In genomic region chr10:63156919-63157318, GRCm38 (mm10) we compare ENCODE assay signal across 10 mouse cellular contexts. TPM values are rescaled to one million over a fixed set of nuclear protein-coding genes. Genes with fewer than 3 reads are reported as not detected.
A peak's percentile ranks its signal among the peaks of the same experiment; 100 is the strongest.
DNase-seq lines count a peak whose midpoint lies in the region; ATAC-seq and TF ChIP-seq lines count a peak whose summit lies in the region.
"Had no signal": no experiment of that assay in that cellular context is flagged by ENCODE, and none has a peak within 500 bp of the region (broad histone marks: within the 10 kb centered on the region; RNA-seq: fewer than 3 reads in every experiment).

No protein-coding gene starts in this region.

- no peaks in the 10 kb centered on the region for H3K36me3 ChIP-seq in lung, embryonic 14.5 days (ENCODE audit: insufficient read depth)
- no peaks in the 10 kb centered on the region for H3K36me3 ChIP-seq in hindbrain, embryonic 14.5 days (replicated peaks; ENCODE audit: control insufficient read depth, insufficient read depth)
- H3K36me3 ChIP-seq in forebrain, embryonic 13.5 days (ENCODE audit: poor library complexity, severe bottlenecking): no peaks in the 10 kb centered on the region
- H3K36me3 ChIP-seq: liver, embryonic 13.5 days had no signal

- H3K9ac ChIP-seq in lung, embryonic 14.5 days: no peak overlapping the region
- no peak overlapping the region for H3K9ac ChIP-seq in hindbrain, embryonic 14.5 days
- H3K9ac ChIP-seq in forebrain, embryonic 13.5 days: no peak overlapping the region
- H3K9ac ChIP-seq: liver, embryonic 13.5 days had no signal

- H3K4me2 ChIP-seq in lung, embryonic 14.5 days: no peak overlapping the region
- H3K4me2 ChIP-seq in hindbrain, embryonic 14.5 days (replicated peaks): no peak overlapping the region
- H3K4me2 ChIP-seq in forebrain, embryonic 13.5 days: no peak overlapping the region
- H3K4me2 ChIP-seq: liver, embryonic 13.5 days had no signal

- H3K4me3 ChIP-seq in gastrocnemius, adult 2 months: peak overlapping the region; percentile 9; the same call in 1 of the 2 replicates
- H3K4me3 ChIP-seq in lung, embryonic 14.5 days (ENCODE audit: low read depth, low read length): no peak overlapping the region
- no peak overlapping the region for H3K4me3 ChIP-seq in hindbrain, embryonic 14.5 days (replicated peaks; ENCODE audit: low read length)
- H3K4me3 ChIP-seq in forebrain, embryonic 13.5 days: no peak overlapping the region
- H3K4me3 ChIP-seq: liver, embryonic 13.5 days had no signal

- DNase-seq in adrenal gland, adult 8-10 months: peak; percentile 80
- peak; percentile 93 for DNase-seq in gastrocnemius, adult 2 months
- peak; percentile 52 for DNase-seq in lung, embryonic 14.5 days
- no peak for DNase-seq in hindbrain, embryonic 14.5 days (ENCODE audit: low spot score)
- DNase-seq in thymus, adult 18-20 months: no peak
- no peak for DNase-seq in MN1 (ENCODE audit: low spot score)
- DNase-seq: liver, embryonic 13.5 days had no signal

- intact Hi-C loops in gastrocnemius, adult 2 months (cut with DNase I): loop anchor here (5.0 kb wide), 2 partner anchors 40 to 130 kb away; no protein-coding TSS in a partner anchor

- H3K27me3 ChIP-seq in lung, embryonic 14.5 days (ENCODE audit: insufficient read depth, low read length): no peaks in the 10 kb centered on the region
- no peaks in the 10 kb centered on the region for H3K27me3 ChIP-seq in hindbrain, embryonic 14.5 days (ENCODE audit: control insufficient read depth, insufficient read depth, low read length)
- no peaks in the 10 kb centered on the region for H3K27me3 ChIP-seq in forebrain, embryonic 13.5 days
- H3K27me3 ChIP-seq: liver, embryonic 13.5 days had no signal

- no peaks in the 10 kb centered on the region for H3K9me3 ChIP-seq in lung, embryonic 14.5 days (ENCODE audit: low read depth, low read length)
- H3K9me3 ChIP-seq in hindbrain, embryonic 14.5 days (ENCODE audit: control insufficient read depth, low read length): no peaks in the 10 kb centered on the region
- H3K9me3 ChIP-seq in forebrain, embryonic 13.5 days (replicated peaks): no peaks in the 10 kb centered on the region
- H3K9me3 ChIP-seq: liver, embryonic 13.5 days had no signal

- ATAC-seq in hematopoietic stem cell, adult 5-6 weeks (replicated peaks in 1 of 2; ENCODE audit: insufficient read depth in 1 of 2, low FRiP score in 2 of 2, low TSS enrichment in 1 of 2, low read depth in 1 of 2, poor library complexity in 2 of 2, severe bottlenecking in 2 of 2): 0 out of 4 replicates have a peak, but pooled peaks have one; percentile 17
- ATAC-seq in lung, embryonic 14.5 days (ENCODE audit: insufficient read depth): peak; percentile 66
- no peak for ATAC-seq in hindbrain, embryonic 14.5 days (ENCODE audit: low FRiP score)
- no peak for ATAC-seq in forebrain, embryonic 13.5 days

- peak overlapping the region; percentile 90 for H3K27ac ChIP-seq in gastrocnemius, adult 2 months
- H3K27ac ChIP-seq in lung, embryonic 14.5 days (ENCODE audit: low read depth): no peak overlapping the region
- H3K27ac ChIP-seq in hindbrain, embryonic 14.5 days: no peak overlapping the region
- H3K27ac ChIP-seq in forebrain, embryonic 13.5 days: no peak overlapping the region
- H3K27ac ChIP-seq: liver, embryonic 13.5 days had no signal

- TF ChIP-seq CTCF in gastrocnemius, adult 2 months (IDR thresholded peaks at IDR 0.05): no peak
- no peak for TF ChIP-seq CTCF in lung, embryonic 14.5 days (IDR thresholded peaks at IDR 0.05; ENCODE audit: low read depth)

- H3K4me1 ChIP-seq in lung, embryonic 14.5 days (ENCODE audit: insufficient read depth): no peaks in the 10 kb centered on the region
- no peaks in the 10 kb centered on the region for H3K4me1 ChIP-seq in hindbrain, embryonic 14.5 days (replicated peaks; ENCODE audit: control insufficient read depth, insufficient read depth, low read length)
- H3K4me1 ChIP-seq in forebrain, embryonic 13.5 days: no peaks in the 10 kb centered on the region

- WGBS in lung, embryonic 14.5 days: 31% methylated on average over 4 of the region's 4 CpGs
- 82% methylated on average over 4 of the region's 4 CpGs for WGBS in hindbrain, embryonic 14.5 days
- 74% methylated on average over 4 of the region's 4 CpGs for WGBS in forebrain, embryonic 13.5 days

RNA-seq across cellular contexts. Expression of gene Mypn, which starts 46.8 kb away (rescaled TPM):
- under 1 TPM in 3 of 4 experiments, not detected in 1; 0.24 to 0.44 (median 0.40) TPM for total RNA-seq in adrenal gland, adult 8-10 months (2022)
- 100 to 1,000 TPM; 248 to 338 TPM for total RNA-seq in gastrocnemius, adult 2 months (2021)
- total RNA-seq in hematopoietic stem cell, adult 5-6 weeks (2017): not detected in 2 replicates
- polyA plus RNA-seq in lung, embryonic 14.5 days (2014; fragmentation: Nextera tagmentation; extraction: Ambion mirVana): 0.09 and 0.41 TPM in 2 replicates
- polyA plus RNA-seq in hindbrain, embryonic 14.5 days (2014; fragmentation: Nextera tagmentation; extraction: Ambion mirVana): 0.37 and 0.68 TPM in 2 replicates
- 0.16 TPM in 1 of 2 replicates, not detected in the other for polyA plus RNA-seq in forebrain, embryonic 13.5 days (2015; fragmentation: Nextera tagmentation; extraction: Ambion mirVana)
- total RNA-seq: common myeloid progenitor, adult 5-6 weeks had no signal

RNA-seq across cellular contexts. Expression of gene Atoh7, which starts 57.5 kb away (rescaled TPM):
- not detected for total RNA-seq in adrenal gland, adult 8-10 months (2022)
- total RNA-seq in gastrocnemius, adult 2 months (2021): not detected
- not detected in 2 replicates for total RNA-seq in hematopoietic stem cell, adult 5-6 weeks (2017)
- polyA plus RNA-seq in lung, embryonic 14.5 days (2014; fragmentation: Nextera tagmentation; extraction: Ambion mirVana): 0.11 TPM in 2 replicates
- 6.5 and 9.9 TPM in 2 replicates for polyA plus RNA-seq in hindbrain, embryonic 14.5 days (2014; fragmentation: Nextera tagmentation; extraction: Ambion mirVana)
- polyA plus RNA-seq in forebrain, embryonic 13.5 days (2015; fragmentation: Nextera tagmentation; extraction: Ambion mirVana): 0.63 and 1.0 TPM in 2 replicates
- total RNA-seq: common myeloid progenitor, adult 5-6 weeks had no signal
- polyA plus RNA-seq: liver, embryonic 13.5 days had no signal

Comparison
In these comparisons a context has a peak if more than half of its experiments do, and no peak if none do; other contexts are left out.
1. DNase-seq: peak in adrenal gland, adult 8-10 months (single experiment), gastrocnemius, adult 2 months (single experiment) and lung, embryonic 14.5 days (single experiment); none in hindbrain, embryonic 14.5 days (single experiment), thymus, adult 18-20 months (0 of 2) and MN1 (single experiment).
2. ATAC-seq: peak in hematopoietic stem cell, adult 5-6 weeks (2 of 2) and lung, embryonic 14.5 days (single experiment); none in hindbrain, embryonic 14.5 days (single experiment) and forebrain, embryonic 13.5 days (single experiment).
3. RNA of gene Mypn, which starts 46.8 kb away (total RNA-seq): 248 to 338 TPM in gastrocnemius, adult 2 months; 0.24 to 0.44 TPM in adrenal gland, adult 8-10 months and not detected in hematopoietic stem cell, adult 5-6 weeks; every median in the first group is over 100 times any median in the second.